Mouse (Mus musculus) liver, embryonic 14.5 days (tissue): Measurements from ENCODE around the gene Arhgap24. TPM values are rescaled to one million over a fixed set of nuclear protein-coding genes. Genes with fewer than 3 reads are reported as not detected.

Source experiments
- ATAC-seq: fragments of 200-750 bp; cut with Nextera tagmentation; 2 replicates; pipeline ENCODE4 v1.8.0; 2017; ENCODE audit warnings: moderate number of reproducible peaks, mild to moderate bottlenecking, moderate library complexity; ENCODE audit not compliant: insufficient read depth
- DNase-seq, 3 experiments: peaks; one replicate each; pipeline ENCODE4 v3.0.0-alpha.2; 2012 to 2013; ENCODE audit warnings: low read depth in 3 of 3, low spot score in 3 of 3
- H3K27ac ChIP-seq: fragments of 300-500 bp; sonication (generic); 2 replicates; pipeline ENCODE4 v1.5.1; 2014; ENCODE audit warnings: moderate library complexity, mild to moderate bottlenecking, control low read depth, inconsistent platforms
- H3K27me3 ChIP-seq: fragments of 300-500 bp; sonication (generic); 2 replicates; pipeline ENCODE4 v1.6.1; 2014; ENCODE audit warnings: mild to moderate bottlenecking, low read length, moderate library complexity; ENCODE audit not compliant: control insufficient read depth, insufficient read depth
- H3K36me3 ChIP-seq: fragments of 300-500 bp; sonication (generic); replicated peaks from 2 replicates; pipeline ENCODE4 v1.6.1; 2014; ENCODE audit warnings: low read depth; ENCODE audit not compliant: control insufficient read depth, insufficient read depth
- H3K4me1 ChIP-seq, 2 experiments: fragments of 200-500 bp in 1 of 2; fragments of 300-500 bp in 1 of 2; sonication (generic) in 1 of 2; replicated peaks; 2 replicates each; pipeline ENCODE4 v1.6.1; 2012 to 2014; ENCODE audit warnings: antibody characterized with exemption in 1 of 2, inconsistent platforms in 1 of 2, low read length in 1 of 2; ENCODE audit not compliant: control insufficient read depth in 2 of 2, insufficient read depth in 2 of 2
- H3K4me2 ChIP-seq: fragments of 300-500 bp; sonication (generic); 2 replicates; pipeline ENCODE4 v1.6.1; 2014; ENCODE audit warnings: low read depth, mild to moderate bottlenecking, control low read depth, moderate library complexity
- H3K4me3 ChIP-seq, 2 experiments: fragments of 200-500 bp in 1 of 2; fragments of 300-500 bp in 1 of 2; sonication (generic) in 1 of 2; 2 replicates each; pipeline ENCODE4 v1.5.1; 2012 to 2014; ENCODE audit warnings: low read depth in 2 of 2, low read length in 2 of 2, mild to moderate bottlenecking in 2 of 2, control low read depth in 1 of 2, inconsistent platforms in 1 of 2, moderate library complexity in 1 of 2; ENCODE audit not compliant: insufficient read depth in 1 of 2
- H3K9ac ChIP-seq: fragments of 300-500 bp; sonication (generic); replicated peaks from 2 replicates; pipeline ENCODE4 v1.6.1; 2014; ENCODE audit warnings: mild to moderate bottlenecking, control low read depth, moderate library complexity
- H3K9me3 ChIP-seq: fragments of 300-500 bp; sonication (generic); 2 replicates; pipeline ENCODE4 v1.6.1; 2016; ENCODE audit warnings: low read length, mixed read lengths; ENCODE audit not compliant: control insufficient read depth
- CTCF ChIP-seq: IDR thresholded peaks from 2 replicates; pipeline ENCODE4 v1.5.1; 2016; ENCODE audit warnings: antibody characterized with exemption, low read depth, control low read depth
- EP300 ChIP-seq: IDR thresholded peaks from 2 replicates; pipeline ENCODE4 v1.6.1; 2016; ENCODE audit warnings: antibody characterized with exemption, low read depth
- WGBS: fragments of 180-500 bp; shearing (Covaris S2); extraction: QIAGEN DNeasy Blood & Tissue Kit; methylation state at CpG from one replicate; pipeline ENCODE4 v1.1.7; 2014; ENCODE audit not compliant: insufficient replicate concordance; 5-methylcytosine and 5-hydroxymethylcytosine counted together
- polyA plus RNA-seq, 2 experiments: library from polyadenylated mRNA; depleted of rRNA in 1 of 2; stranded (reverse) in 1 of 2; unstranded in 1 of 2; fragments of >200 nt; fragmentation: Nextera tagmentation in 1 of 2; extraction: Ambion mirVana in 1 of 2; gene quantifications; 2 replicates each; pipeline versions ENCODE4 v1.2.1 to v1.2.3; 2012 to 2014

Arhgap24 gene
- polyA plus RNA-seq, 2 experiments: 1.8 to 2.1 TPM

DNA sequence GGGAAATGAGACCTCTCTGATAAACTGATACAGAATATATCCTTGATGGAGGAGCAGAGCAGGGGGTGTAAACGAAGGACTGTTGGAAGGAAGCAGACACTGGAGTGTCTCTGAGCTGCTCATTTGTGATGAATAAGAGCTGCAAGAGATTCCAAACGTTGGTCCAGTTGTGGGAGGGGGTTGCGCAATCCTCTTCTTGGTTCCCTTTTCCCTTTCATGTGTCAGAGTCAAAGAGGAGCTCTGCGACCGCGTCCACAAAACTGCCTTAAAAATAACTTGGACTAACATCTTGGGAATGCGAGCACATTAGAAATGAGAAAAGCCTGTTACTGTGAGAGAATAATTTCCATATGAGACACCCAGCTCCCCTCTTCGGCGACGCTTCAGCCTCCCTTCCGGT lies 312.3 kb downstream of the Arhgap24 start:
- Histone ChIP-seq H3K27ac (no peak overlapping the region), H3K27me3 (no peaks in the 10 kb centered on the region), H3K4me2 (no peak overlapping the region), H3K36me3 (no peaks in the 10 kb centered on the region), H3K4me3 (no peak overlapping the region), H3K9me3 (no peaks in the 10 kb centered on the region), H3K4me1 (no peaks in the 10 kb centered on the region), H3K9ac (no peak overlapping the region)
- 67% methylated on average over 11 of the region's 11 CpGs for WGBS
- no peak for ATAC-seq
- DNase-seq: no peak
- TF ChIP-seq EP300: no peak

DNA sequence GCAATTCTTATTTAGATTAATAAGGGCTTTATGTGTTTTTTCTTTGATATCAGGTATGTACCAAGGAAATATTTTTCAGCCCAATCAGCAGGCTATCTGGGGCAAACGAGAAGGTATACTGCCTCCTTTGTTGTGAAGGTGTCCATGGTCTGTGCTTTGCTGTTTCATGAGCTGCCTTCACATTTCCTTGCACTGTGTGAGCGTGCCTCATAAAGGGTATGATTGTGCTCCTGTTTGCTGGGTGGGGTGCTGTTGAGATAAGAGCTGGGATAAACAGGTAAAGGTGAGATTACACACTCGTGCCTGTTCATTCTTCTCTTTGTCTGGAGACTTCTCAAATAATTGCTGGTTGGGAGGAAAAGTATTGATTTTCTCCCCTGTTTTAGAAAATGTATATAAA lies 320.3 kb downstream of the Arhgap24 start:
- no peaks in the 10 kb centered on the region for H3K9me3 ChIP-seq
- H3K4me2 ChIP-seq: no peak overlapping the region
- no peak for TF ChIP-seq CTCF
- no peak for TF ChIP-seq EP300
- H3K27ac ChIP-seq: no peak overlapping the region
- ATAC-seq (no peak), DNase-seq (no peak)
- no peaks in the 10 kb centered on the region for H3K4me1 ChIP-seq
- no peaks in the 10 kb centered on the region for H3K27me3 ChIP-seq
- no peak overlapping the region for H3K9ac ChIP-seq
- H3K4me3 ChIP-seq: no peak overlapping the region
- 58% methylated on average over 3 of the region's 3 CpGs for WGBS
- H3K36me3 ChIP-seq: no peaks in the 10 kb centered on the region

DNA sequence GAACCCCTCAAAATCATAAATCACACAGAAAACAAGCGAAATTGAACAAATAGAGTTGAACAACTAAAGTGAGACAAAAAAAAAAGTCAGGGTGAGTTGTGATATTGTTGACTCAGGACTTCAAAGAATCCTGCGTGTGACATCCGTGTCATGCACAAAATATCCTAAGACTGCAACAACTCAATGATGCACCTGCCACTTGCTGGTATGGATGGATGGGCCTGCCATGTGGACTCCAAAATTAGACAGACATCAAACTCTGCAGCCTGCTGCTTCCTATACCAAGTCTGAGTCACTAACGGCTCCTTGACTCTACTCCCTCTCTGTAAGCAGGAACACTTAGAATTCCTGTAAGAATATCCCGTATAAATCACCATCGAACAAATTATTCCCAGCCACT lies 321.6 kb downstream of the Arhgap24 start:
- TF ChIP-seq EP300 (no peak), CTCF (no peak)
- H3K36me3 ChIP-seq: no peaks in the 10 kb centered on the region
- H3K9ac ChIP-seq: no peak overlapping the region
- no peaks in the 10 kb centered on the region for H3K27me3 ChIP-seq
- no peaks in the 10 kb centered on the region for H3K4me1 ChIP-seq
- no peak overlapping the region for H3K27ac ChIP-seq
- no peak overlapping the region for H3K4me3 ChIP-seq
- DNase-seq: no peak
- WGBS: 68% methylated on average over 6 of the region's 6 CpGs
- no peak overlapping the region for H3K4me2 ChIP-seq
- H3K9me3 ChIP-seq: no peaks in the 10 kb centered on the region
- ATAC-seq: no peak

DNA sequence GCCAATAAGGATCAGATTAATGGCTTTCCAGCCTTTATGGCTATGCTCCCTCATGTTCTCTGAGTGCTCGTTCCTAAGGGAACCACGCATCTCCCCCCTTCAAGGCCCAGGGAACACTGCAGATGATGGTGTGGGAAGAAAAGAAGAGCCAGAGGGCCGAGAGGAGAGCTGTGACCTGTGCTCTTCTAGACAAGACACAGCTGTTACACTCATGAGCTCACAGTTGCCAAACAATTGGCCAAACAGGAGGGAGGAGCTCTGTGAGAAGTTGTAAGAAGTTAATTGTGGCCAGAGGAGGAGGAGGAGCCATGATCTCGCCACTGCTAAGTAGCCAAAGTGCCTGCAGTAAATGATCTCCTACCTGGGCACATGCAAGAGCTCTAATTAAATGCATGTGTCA lies 322.5 kb downstream of the Arhgap24 start:
- Histone ChIP-seq H3K4me3 (no peak overlapping the region), H3K27ac (no peak overlapping the region), H3K4me1 (no peaks in the 10 kb centered on the region), H3K9me3 (no peaks in the 10 kb centered on the region), H3K4me2 (no peak overlapping the region), H3K9ac (no peak overlapping the region), H3K27me3 (no peaks in the 10 kb centered on the region), H3K36me3 (no peaks in the 10 kb centered on the region)
- WGBS: 52% methylated on average over 4 of the region's 4 CpGs
- TF ChIP-seq EP300: no peak
- no peak for TF ChIP-seq CTCF
- no peak for ATAC-seq
- no peak for DNase-seq

DNA sequence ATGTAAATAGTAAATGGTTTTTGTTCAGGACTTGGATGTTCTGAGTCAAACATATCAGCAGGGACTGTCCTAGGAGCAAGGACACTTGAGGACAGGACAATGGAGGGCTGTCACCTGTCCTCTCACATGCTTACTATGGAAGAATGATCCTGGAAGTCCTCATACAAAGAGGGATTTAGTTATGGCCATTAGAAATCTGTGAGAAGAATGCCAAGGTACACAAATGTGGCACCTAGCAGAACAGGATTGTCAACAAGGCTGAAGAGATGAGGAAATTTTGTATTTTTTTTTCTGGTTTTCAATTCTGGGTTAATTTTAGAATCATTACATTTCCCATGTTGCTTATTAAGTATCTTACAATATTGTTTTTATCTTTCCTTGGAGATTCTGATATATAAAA lies 326.3 kb downstream of the Arhgap24 start:
- Histone ChIP-seq H3K9me3 (no peaks in the 10 kb centered on the region), H3K4me2 (no peak overlapping the region), H3K27me3 (no peaks in the 10 kb centered on the region), H3K9ac (no peak overlapping the region), H3K4me3 (no peak overlapping the region), H3K36me3 (no peaks in the 10 kb centered on the region), H3K4me1 (0 out of 4 replicates have a peak, but pooled peaks cover 0 to 3% of the 10 kb centered on the region in 2 experiments), H3K27ac (no peak overlapping the region)
- TF ChIP-seq CTCF (no peak), EP300 (no peak)
- ATAC-seq (no peak), DNase-seq (no peak)
